Mouse (Mus musculus) activated CD4-positive, CD25-positive, alpha-beta regulatory T cell, adult 4 months (primary cell): ENCODE data around the gene Smim1. TPM values are rescaled to one million over a fixed set of nuclear protein-coding genes. Genes with fewer than 3 reads are reported as not detected.
A peak's percentile ranks its signal among the peaks of the same experiment; 100 is the strongest.

Experiments used
- ATAC-seq: one replicate; pipeline ENCODE4 v1.8.0; 2017
- polyA plus RNA-seq, 2 experiments: library from polyadenylated mRNA; unstranded; fragments of 100-300 nt; shearing (Covaris generic); gene quantifications; one replicate each; pipeline ENCODE4 v1.2.1; 2017

Smim1 gene
- polyA plus RNA-seq, 2 experiments from 2014 or later = 1.0 TPM; not detected in 1

GRCm38 (mm10) chr4:154019571-154019970, 6.5 kb downstream of the Smim1 start:
- no peak for ATAC-seq

GRCm38 (mm10) chr4:154015476-154015875, 10.6 kb downstream of the Smim1 start:
- ATAC-seq = no peak

GRCm38 (mm10) chr4:154012132-154012882, 13.7 kb downstream of the Smim1 start:
- peak; percentile 41 for ATAC-seq

DNA sequence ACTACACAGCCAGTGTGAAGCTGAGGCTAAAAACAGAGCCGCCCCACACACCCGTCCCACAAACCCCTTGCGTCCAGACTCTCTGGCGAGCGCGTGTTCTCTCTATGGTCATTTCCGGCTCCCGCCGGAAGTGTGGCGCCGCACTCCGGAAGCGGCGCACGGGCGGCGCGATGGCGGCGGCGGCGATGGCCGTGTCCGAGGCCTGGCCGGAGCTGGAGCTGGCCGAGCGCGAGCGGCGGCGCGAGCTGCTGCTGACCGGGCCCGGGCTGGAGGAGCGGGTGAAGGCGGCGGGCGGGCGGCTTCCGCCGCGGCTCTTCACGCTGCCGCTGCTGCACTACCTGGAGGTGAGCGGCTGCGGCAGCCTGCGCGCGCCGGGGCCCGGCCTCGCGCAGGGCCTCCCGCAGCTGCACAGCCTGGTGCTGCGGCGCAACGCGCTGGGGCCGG, 14.4 kb downstream of the Smim1 start, which contains the start of gene Lrrc47:
Gene Lrrc47 (plus strand): TSS at position 86 of the 444 bp plus-strand sequence.
- peak; percentile 90 for ATAC-seq

DNA sequence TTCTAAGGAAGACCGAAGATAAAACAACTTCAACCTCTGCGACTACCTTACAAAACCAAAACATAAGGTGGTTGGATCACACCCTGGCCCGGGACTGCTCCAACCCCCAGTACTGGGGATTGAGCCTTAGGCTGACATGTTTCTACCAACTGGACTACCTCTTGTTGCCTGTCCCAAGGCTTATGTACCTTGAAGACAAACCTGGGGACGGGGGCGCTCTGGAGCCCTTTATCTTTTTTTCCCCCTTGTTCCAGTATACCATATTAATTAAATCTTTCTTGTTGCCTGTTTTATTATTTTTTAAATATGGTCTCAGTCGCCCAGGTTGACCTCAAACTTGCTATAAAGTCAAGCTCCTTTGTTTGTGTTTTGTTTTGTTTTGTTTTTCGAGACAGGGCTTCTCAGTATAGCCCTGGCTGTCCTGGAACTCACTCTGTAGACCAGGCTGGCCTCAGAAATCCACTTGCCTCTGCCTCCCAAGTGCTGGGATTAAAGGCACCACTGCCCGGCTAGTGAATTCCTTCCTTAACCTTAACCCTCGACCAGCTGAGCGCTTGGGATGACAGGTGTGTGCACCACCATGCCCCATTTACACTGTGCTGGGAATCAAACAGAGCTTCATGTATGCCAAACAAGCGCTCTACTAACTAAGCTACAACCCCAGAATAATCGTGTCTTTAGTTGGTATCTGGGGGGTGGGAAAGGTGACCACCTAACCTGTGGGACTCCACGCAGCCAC, 15.0 kb downstream of the Smim1 start:
- ATAC-seq = peak; percentile 41

GRCm38 (mm10) chr4:154007759-154008158, 18.3 kb downstream of the Smim1 start:
- ATAC-seq = no peak

- no peak for ATAC-seq
Observed at GRCm38 (mm10) chr4:154006264-154006663, 19.8 kb downstream of the Smim1 start.

- ATAC-seq = no peak
Observed at GRCm38 (mm10) chr4:154005488-154005887, 20.5 kb downstream of the Smim1 start.

DNA sequence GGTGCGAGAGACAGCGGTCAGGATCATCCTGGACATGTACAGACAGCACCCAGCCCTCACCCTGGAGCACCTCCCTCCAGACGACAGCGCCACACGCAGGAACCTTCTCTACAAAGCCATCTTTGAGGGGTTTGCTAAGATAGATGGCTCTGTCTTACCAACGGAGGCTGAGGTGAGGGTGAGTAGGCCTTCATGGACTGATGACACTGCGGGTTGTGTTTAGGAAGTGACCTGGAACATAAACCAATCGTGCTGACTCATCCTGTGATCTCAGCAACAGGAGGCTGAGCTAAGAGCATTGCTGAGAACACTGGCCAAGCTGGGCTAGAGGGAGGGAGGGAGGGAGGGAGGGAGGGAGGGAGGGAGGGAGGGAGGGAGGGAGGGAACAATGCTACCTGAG, 32.5 kb downstream of the Smim1 start:
- no peak for ATAC-seq

DNA sequence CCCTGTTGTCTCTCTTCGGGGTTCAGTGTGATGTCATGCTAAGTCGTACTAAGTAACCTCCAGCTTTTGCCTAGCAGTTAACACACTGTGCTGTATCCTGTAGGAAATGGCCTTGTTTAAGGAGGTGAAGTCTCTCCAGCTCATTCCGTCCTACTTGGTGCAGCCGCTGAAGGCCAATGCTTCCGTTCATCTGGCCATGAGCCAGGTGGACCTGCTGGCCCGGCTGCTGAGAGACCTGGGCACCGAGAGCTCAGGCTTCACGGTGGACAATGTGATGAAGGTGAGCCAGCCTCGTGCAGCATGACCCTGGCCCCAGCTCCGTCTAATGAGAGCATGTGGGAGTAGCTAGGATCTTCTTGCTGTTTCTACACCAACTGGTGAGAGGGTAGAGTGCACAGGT, 33.3 kb downstream of the Smim1 start:
- no peak for ATAC-seq

- ATAC-seq = no peak
Observed at GRCm38 (mm10) chr4:153980470-153980869, 45.6 kb downstream of the Smim1 start.

DNA sequence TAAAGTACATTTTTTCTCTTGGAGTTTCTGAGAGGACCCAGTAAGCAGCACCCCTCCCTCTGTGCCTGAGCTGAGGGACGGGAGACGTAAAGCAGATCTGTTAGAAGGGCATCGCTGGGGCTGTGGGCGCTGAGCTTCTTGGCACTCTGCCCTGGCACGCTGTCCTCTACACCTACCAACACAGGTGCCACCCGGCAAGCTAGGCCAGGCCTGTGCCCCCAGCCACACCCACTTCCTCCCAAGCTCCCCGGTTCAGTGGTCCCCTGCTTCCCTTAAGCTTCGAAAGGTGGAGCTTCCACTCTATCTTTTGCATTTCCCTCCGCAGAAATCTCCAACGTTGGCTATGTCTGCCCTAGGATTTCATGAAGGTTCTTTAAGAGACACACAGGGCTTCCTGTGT, 46.8 kb downstream of the Smim1 start:
- ATAC-seq = no peak

DNA sequence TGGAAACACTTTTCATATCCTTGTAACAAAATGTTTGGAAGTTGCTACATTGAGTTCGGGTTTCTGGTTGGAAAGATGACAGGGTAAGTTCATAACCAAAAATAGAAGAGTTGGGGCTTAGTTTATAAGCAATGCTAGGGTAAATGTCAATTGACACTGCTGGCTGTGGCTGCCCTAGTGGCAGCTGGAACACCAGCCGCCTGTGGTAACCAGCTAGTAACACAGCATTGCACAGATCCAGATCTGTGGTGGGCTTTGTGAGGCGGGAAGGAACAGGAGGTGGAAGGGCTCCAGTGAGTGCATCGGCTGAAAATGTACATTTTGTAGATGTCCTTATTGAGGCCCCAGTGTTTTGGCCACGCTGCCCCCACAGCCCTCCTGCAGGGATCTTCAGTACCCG, 50.3 kb downstream of the Smim1 start:
- no peak for ATAC-seq

GRCm38 (mm10) chr4:153975292-153975662, 50.8 kb downstream of the Smim1 start:
- peak; percentile 30 for ATAC-seq

DNA sequence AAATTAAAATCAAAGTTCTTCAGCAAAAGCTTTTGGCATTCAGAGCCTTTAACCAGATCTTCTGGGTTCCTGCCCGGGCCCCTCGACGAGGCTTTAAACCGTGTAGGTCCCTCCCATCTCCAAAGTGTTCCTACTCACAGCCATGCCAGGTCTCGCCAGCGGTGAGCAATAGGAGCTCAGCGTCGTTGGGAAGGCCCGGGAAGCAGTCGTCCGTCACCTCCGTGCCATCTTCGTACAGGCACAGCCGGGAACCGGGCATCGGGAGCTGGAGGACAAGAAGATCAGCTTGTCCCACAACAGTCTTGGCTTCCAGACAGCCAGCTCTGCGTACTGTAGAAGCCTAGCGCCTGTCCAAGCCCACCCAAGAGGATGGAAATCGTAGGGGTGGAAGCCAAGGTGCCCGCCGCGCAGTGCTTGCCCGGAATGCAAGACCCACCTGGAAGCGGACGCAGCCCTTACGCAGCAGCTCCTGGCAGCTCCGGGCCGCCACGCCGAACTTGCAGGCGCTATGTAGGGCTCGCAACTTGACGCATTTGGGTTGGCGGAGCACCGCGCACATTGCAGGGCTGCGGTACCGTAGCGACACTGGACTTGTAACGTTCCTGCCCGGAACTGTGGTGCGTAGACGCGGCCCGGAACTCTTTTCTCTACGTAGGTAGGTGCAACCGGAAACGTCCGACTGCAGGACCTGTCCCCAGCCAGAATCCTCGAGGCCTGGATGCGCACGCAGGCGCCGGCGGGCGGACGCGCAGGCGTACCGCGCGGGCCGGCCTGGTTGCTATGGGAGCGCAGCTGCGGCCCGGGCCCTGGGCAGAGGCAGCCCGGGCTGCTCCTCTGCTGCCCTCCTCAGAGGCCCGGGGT, 51.4 kb downstream of the Smim1 start, which contains the start of the genes Dffb and Cep104:
Gene Dffb (minus strand): TSS at position 696 of the 861 bp plus-strand sequence.
Gene Cep104 (plus strand): TSS at position 764 of the 861 bp plus-strand sequence.
- ATAC-seq = peak; percentile 94

Other genes starting within 250 kb of the Smim1 start
- gene A430005L14Rik, start 69.0 kb downstream of the Smim1 start, polyA plus RNA-seq = 100 to 1,000 TPM in 1 of 2 experiments, 10 to 100 TPM in 1; 89.3 to 113 TPM
- gene Dffb, start 51.1 kb downstream of the Smim1 start, polyA plus RNA-seq = 10 to 100 TPM in 1 of 2 experiments, 1 to 10 TPM in 1; 9.5 to 16.9 TPM
- 1 to 10 TPM; 2.7 to 3.8 TPM for gene Cep104, start 51.0 kb downstream of the Smim1 start, polyA plus RNA-seq
- 1 to 10 TPM; 4.7 to 5.2 TPM for gene Lrrc47, start 14.5 kb downstream of the Smim1 start, polyA plus RNA-seq
- gene Ccdc27, start 16.4 kb upstream of the Smim1 start, polyA plus RNA-seq = not detected
- not detected for gene Trp73, start 114.0 kb upstream of the Smim1 start, polyA plus RNA-seq
- gene Wrap73, start 116.1 kb upstream of the Smim1 start, polyA plus RNA-seq = 10 to 100 TPM; 24.9 to 31.7 TPM
- gene Tprgl, start 134.4 kb upstream of the Smim1 start, polyA plus RNA-seq = 10 to 100 TPM; 24.7 to 26.7 TPM
- gene Megf6, start 144.5 kb upstream of the Smim1 start, polyA plus RNA-seq = not detected